Mouse (Mus musculus): ENCODE measurements around the gene Cfap43. TPM values are rescaled to one million over a fixed set of nuclear protein-coding genes. Genes with fewer than 3 reads are reported as not detected.

The Cfap43 gene
- polyA plus RNA-seq, 1 experiment from 2014 or later, result 0.16 TPM

DNA sequence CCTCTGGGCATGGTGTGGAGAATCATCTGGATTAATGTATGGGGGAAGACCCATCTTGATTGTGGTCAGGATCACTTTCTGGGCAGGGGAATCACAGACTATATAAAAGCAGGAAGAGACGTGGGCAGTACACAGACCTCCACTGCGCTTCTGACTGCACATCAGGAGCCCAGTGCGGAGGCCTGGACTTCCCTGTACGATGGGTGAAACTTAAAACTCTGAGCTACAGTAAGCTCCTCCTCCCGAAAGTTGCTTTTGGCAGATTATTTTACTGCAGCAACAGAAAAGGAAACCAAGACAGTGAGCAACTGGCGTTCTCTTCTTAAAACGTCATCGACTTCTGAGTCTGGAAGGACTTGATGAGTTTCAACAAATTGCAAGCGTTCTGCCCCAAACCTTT lies 164.2 kb downstream of the Cfap43 start:
- no peaks in the 10 kb centered on the region for H3K36me3 ChIP-seq (ENCODE audit: control insufficient read depth, insufficient read depth)
- TF ChIP-seq CTCF (IDR thresholded peaks at IDR 0.05; ENCODE audit: low read depth), result no peak
- no peak overlapping the region for H3K4me3 ChIP-seq (ENCODE audit: low read depth, low read length)
- H3K9ac ChIP-seq (ENCODE audit: low read depth, low read length), result no peak overlapping the region
- no peak overlapping the region for H3K27ac ChIP-seq (ENCODE audit: low read depth, low read length)
- no peak for ATAC-seq
- WGBS, result 78% methylated on average over 9 of the region's 9 CpGs
- H3K4me1 ChIP-seq (replicated peaks; ENCODE audit: control insufficient read depth, insufficient read depth, low read length), result no peaks in the 10 kb centered on the region
- H3K27me3 ChIP-seq (replicated peaks; ENCODE audit: control insufficient read depth, insufficient read depth, low read length), result no peaks in the 10 kb centered on the region
- H3K4me2 ChIP-seq (replicated peaks; ENCODE audit: low read depth), result no peak overlapping the region
- H3K9me3 ChIP-seq (ENCODE audit: control insufficient read depth), result no peaks in the 10 kb centered on the region

DNA sequence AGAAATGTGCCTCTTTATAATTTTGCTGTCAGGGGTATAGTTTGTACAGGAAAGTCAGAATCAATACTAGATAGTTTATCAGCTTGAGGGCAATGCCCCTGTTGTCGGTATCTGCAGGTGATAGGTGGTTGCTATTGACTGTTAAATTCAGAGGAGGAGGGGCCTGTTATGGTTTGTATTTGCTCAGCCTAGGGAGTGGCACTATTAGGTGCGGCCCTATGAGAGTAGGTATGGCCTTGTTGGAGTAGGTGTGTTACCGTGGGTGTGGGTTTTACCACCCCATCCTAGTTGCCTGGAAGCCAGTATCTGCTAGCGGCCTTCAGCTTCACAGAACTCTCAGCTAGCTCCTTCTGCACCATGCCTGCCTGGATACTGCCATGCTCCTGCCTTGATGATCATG lies 165.2 kb downstream of the Cfap43 start:
- Histone ChIP-seq H3K27me3 (replicated peaks; ENCODE audit: control insufficient read depth, insufficient read depth, low read length) (no peaks in the 10 kb centered on the region), H3K4me1 (replicated peaks; ENCODE audit: control insufficient read depth, insufficient read depth, low read length) (no peaks in the 10 kb centered on the region), H3K27ac (ENCODE audit: low read depth, low read length) (no peak overlapping the region), H3K36me3 (ENCODE audit: control insufficient read depth, insufficient read depth) (no peaks in the 10 kb centered on the region), H3K9me3 (ENCODE audit: control insufficient read depth) (no peaks in the 10 kb centered on the region), H3K4me2 (replicated peaks; ENCODE audit: low read depth) (no peak overlapping the region), H3K4me3 (ENCODE audit: low read depth, low read length) (no peak overlapping the region), H3K9ac (ENCODE audit: low read depth, low read length) (no peak overlapping the region)
- WGBS, result 32% methylated on average over 4 of the region's 4 CpGs
- TF ChIP-seq CTCF (IDR thresholded peaks at IDR 0.05; ENCODE audit: low read depth), result no peak
- ATAC-seq, result peak; percentile 79; the same call in 1 of the 2 replicates

DNA sequence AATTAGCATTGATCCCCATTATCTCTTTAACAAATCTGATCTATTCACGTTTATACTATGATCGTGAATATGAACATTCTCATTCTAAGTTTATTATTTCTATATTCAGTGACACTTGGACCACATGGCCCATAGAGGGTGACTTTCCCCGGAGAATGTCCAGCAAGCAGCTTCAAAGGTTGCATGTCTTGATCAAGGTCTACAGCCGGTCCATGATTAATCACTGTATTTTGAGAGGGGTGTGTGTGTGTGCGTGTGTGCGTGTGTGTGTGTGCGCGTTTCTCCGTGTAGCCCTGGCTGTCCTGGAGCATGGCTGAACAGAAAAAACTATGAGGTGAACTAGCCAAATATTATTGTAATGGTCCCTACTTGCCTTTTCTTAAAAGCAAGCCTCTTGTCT lies 166.6 kb downstream of the Cfap43 start:
- H3K9ac ChIP-seq (ENCODE audit: low read depth, low read length), result no peak overlapping the region
- WGBS, result 90% methylated on average over 9 of the region's 9 CpGs
- no peaks in the 10 kb centered on the region for H3K27me3 ChIP-seq (replicated peaks; ENCODE audit: control insufficient read depth, insufficient read depth, low read length)
- ATAC-seq, result no peak
- TF ChIP-seq CTCF (IDR thresholded peaks at IDR 0.05; ENCODE audit: low read depth), result no peak
- H3K4me3 ChIP-seq (ENCODE audit: low read depth, low read length), result no peak overlapping the region
- no peaks in the 10 kb centered on the region for H3K36me3 ChIP-seq (ENCODE audit: control insufficient read depth, insufficient read depth)
- H3K4me1 ChIP-seq (replicated peaks; ENCODE audit: control insufficient read depth, insufficient read depth, low read length), result no peaks in the 10 kb centered on the region
- no peaks in the 10 kb centered on the region for H3K9me3 ChIP-seq (ENCODE audit: control insufficient read depth)
- H3K4me2 ChIP-seq (replicated peaks; ENCODE audit: low read depth), result no peak overlapping the region
- no peak overlapping the region for H3K27ac ChIP-seq (ENCODE audit: low read depth, low read length)

DNA sequence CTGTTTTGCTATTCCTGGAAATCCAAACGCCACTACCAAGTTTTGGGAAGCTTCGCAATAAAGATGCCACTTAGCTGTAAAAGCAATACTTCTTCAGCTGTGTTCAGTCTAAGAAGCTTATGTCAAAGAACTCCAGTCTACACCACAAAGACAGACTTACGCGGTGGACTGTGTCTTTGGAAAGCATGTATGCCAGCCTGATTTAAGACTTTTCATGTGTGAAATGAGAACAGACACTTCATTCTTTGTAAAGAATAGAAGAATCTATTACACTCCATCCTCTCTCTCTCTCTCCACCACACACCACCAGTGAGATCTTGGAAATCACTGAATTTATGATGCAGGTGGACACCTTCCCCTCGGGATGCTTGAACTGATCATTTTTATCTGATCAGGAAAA lies 168.7 kb downstream of the Cfap43 start:
- no peak for ATAC-seq
- Histone ChIP-seq H3K9ac (ENCODE audit: low read depth, low read length) (no peak overlapping the region), H3K4me1 (replicated peaks; ENCODE audit: control insufficient read depth, insufficient read depth, low read length) (no peaks in the 10 kb centered on the region), H3K9me3 (ENCODE audit: control insufficient read depth) (no peaks in the 10 kb centered on the region), H3K27ac (ENCODE audit: low read depth, low read length) (no peak overlapping the region), H3K36me3 (ENCODE audit: control insufficient read depth, insufficient read depth) (no peaks in the 10 kb centered on the region), H3K4me3 (ENCODE audit: low read depth, low read length) (no peak overlapping the region), H3K27me3 (replicated peaks; ENCODE audit: control insufficient read depth, insufficient read depth, low read length) (no peaks in the 10 kb centered on the region), H3K4me2 (replicated peaks; ENCODE audit: low read depth) (no peak overlapping the region)
- TF ChIP-seq CTCF (IDR thresholded peaks at IDR 0.05; ENCODE audit: low read depth), result no peak
- 77% methylated on average over 5 of the region's 5 CpGs for WGBS

DNA sequence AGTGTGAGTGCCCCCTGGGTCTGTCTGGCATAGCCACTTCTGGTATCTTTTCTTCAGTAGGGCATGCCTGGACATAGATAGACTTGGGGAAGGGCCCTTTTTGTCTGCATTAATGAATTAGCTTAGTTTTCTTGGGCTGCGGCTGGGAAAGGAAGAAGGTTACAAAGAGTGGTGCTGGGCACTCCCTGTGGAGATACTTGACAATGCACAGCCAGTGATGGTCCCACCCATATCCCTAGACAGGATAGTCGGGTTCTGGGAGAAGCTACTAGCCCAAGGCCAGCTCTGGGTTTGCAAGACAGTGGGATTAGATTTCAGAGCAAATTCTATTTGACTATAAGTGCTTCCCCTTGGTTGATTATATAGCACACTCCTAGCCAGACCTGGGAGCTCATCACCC lies 170.1 kb downstream of the Cfap43 start:
- Histone ChIP-seq H3K9me3 (ENCODE audit: control insufficient read depth) (no peaks in the 10 kb centered on the region), H3K27me3 (replicated peaks; ENCODE audit: control insufficient read depth, insufficient read depth, low read length) (no peaks in the 10 kb centered on the region), H3K4me3 (ENCODE audit: low read depth, low read length) (no peak overlapping the region), H3K36me3 (ENCODE audit: control insufficient read depth, insufficient read depth) (no peaks in the 10 kb centered on the region), H3K4me1 (replicated peaks; ENCODE audit: control insufficient read depth, insufficient read depth, low read length) (no peaks in the 10 kb centered on the region), H3K9ac (ENCODE audit: low read depth, low read length) (no peak overlapping the region), H3K4me2 (replicated peaks; ENCODE audit: low read depth) (no peak overlapping the region), H3K27ac (ENCODE audit: low read depth, low read length) (no peak overlapping the region)
- TF ChIP-seq CTCF (IDR thresholded peaks at IDR 0.05; ENCODE audit: low read depth), result no peak
- 79% methylated on average over 2 of the region's 2 CpGs for WGBS
- no peak for ATAC-seq

DNA sequence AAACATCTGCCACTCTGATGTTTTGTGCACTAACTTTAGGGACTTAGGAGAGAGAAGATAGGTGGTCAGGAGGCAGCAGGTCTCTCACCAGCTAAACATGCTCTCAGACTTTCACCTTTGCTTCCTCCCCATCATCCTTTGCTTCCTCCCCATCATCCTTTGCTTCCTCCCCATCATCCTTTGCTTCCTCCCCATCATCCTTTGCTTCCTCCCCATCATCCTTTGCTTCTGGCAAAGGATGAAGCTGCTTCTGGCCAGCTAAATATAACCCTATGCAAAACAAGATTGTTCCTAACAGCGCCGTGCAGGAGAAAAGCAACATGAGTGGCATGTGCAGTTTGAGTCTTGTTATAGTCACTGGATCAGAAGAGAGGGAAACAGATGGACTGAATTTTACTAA lies 172.0 kb downstream of the Cfap43 start:
- H3K9me3 ChIP-seq (ENCODE audit: control insufficient read depth), result no peaks in the 10 kb centered on the region
- ATAC-seq, result no peak

DNA sequence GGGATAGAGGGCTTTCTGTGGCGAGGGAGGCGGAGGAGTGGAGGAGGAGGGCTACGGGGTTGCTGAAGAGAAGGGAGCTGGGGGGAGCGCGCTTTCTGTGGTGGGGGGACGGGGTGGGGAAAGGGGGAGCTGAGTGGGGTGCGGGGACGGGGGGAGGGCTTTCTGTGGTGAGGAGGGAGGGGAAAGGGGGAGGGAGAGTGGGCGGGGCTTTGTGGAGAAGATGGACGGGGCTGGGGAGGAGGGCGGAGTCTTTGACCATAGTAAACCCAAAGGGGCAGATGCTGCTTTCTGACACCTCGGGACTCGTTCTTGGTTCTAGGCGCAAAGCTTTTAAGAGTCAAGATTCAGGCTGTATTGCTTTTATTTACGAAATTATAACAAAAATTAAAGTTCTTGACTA lies 187.2 kb downstream of the Cfap43 start:
- WGBS, result 3% methylated on average over 15 of the region's 15 CpGs
- 0 out of 2 replicates have a peak, but pooled peaks have one; percentile 21 for ATAC-seq
- TF ChIP-seq CTCF (IDR thresholded peaks at IDR 0.05; ENCODE audit: low read depth), result no peak
- Histone ChIP-seq H3K4me1 (replicated peaks; ENCODE audit: control insufficient read depth, insufficient read depth, low read length) (peaks cover 6% of the 10 kb centered on the region; the same call in 1 of the 2 replicates), H3K4me2 (replicated peaks; ENCODE audit: low read depth) (peak overlapping the region; percentile 62), H3K36me3 (ENCODE audit: control insufficient read depth, insufficient read depth) (peaks cover 39% of the 10 kb centered on the region), H3K9me3 (ENCODE audit: control insufficient read depth) (no peaks in the 10 kb centered on the region), H3K9ac (ENCODE audit: low read depth, low read length) (peak overlapping the region; percentile 59), H3K27me3 (replicated peaks; ENCODE audit: control insufficient read depth, insufficient read depth, low read length) (no peaks in the 10 kb centered on the region), H3K27ac (ENCODE audit: low read depth, low read length) (peak overlapping the region; percentile 98), H3K4me3 (ENCODE audit: low read depth, low read length) (peak overlapping the region; percentile 69)

More for the DNA sequence above, 172.0 kb downstream of the Cfap43 start:
- no peaks in the 10 kb centered on the region for H3K4me1 ChIP-seq (replicated peaks; ENCODE audit: control insufficient read depth, insufficient read depth, low read length)
- H3K9ac ChIP-seq (ENCODE audit: low read depth, low read length), result no peak overlapping the region
- 96% methylated on average over 2 of the region's 2 CpGs for WGBS
- no peak for TF ChIP-seq CTCF (IDR thresholded peaks at IDR 0.05; ENCODE audit: low read depth)
- no peaks in the 10 kb centered on the region for H3K36me3 ChIP-seq (ENCODE audit: control insufficient read depth, insufficient read depth)
- H3K27me3 ChIP-seq (replicated peaks; ENCODE audit: control insufficient read depth, insufficient read depth, low read length), result no peaks in the 10 kb centered on the region
- H3K4me3 ChIP-seq (ENCODE audit: low read depth, low read length), result no peak overlapping the region
- H3K27ac ChIP-seq (ENCODE audit: low read depth, low read length), result no peak overlapping the region
- H3K4me2 ChIP-seq (replicated peaks; ENCODE audit: low read depth), result no peak overlapping the region
